Mouse (Mus musculus) stomach, embryonic 16.5 days (tissue): ENCODE data around the gene Tradd. TPM values are rescaled to one million over a fixed set of nuclear protein-coding genes. Genes with fewer than 3 reads are reported as not detected.

Experiments
- ATAC-seq: fragments of 200-750 bp; cut with Nextera tagmentation; 2 replicates; pipeline ENCODE4 v1.8.0; 2017; ENCODE audit warnings: moderate number of reproducible peaks, moderate TSS enrichment; ENCODE audit not compliant: insufficient read depth, low FRiP score
- H3K27ac ChIP-seq: fragments of 300-500 bp; sonication (generic); 2 replicates; pipeline ENCODE4 v1.5.1; 2014; ENCODE audit warnings: low read length
- H3K27me3 ChIP-seq: fragments of 300-500 bp; sonication (generic); 2 replicates; pipeline ENCODE4 v1.6.1; 2014; ENCODE audit warnings: low read length, control low read depth, mixed read lengths; ENCODE audit not compliant: control insufficient read depth, insufficient read depth
- H3K36me3 ChIP-seq: fragments of 300-500 bp; sonication (generic); 2 replicates; pipeline ENCODE4 v1.6.1; 2014; ENCODE audit warnings: low read length; ENCODE audit not compliant: control insufficient read depth, insufficient read depth
- H3K4me1 ChIP-seq: fragments of 300-500 bp; sonication (generic); 2 replicates; pipeline ENCODE4 v1.6.1; 2014; ENCODE audit warnings: low read length, control low read depth, mixed read lengths; ENCODE audit not compliant: control insufficient read depth, insufficient read depth
- H3K4me2 ChIP-seq: fragments of 300-500 bp; sonication (generic); 2 replicates; pipeline ENCODE4 v1.6.1; 2014; ENCODE audit warnings: low read depth, low read length, mixed read lengths
- H3K4me3 ChIP-seq: fragments of 300-500 bp; sonication (generic); replicated peaks from 2 replicates; pipeline ENCODE4 v1.5.1; 2014; ENCODE audit warnings: mild to moderate bottlenecking, low read length
- H3K9ac ChIP-seq: fragments of 300-500 bp; sonication (generic); 2 replicates; pipeline ENCODE4 v1.6.1; 2014; ENCODE audit warnings: low read length
- H3K9me3 ChIP-seq: fragments of 300-500 bp; sonication (generic); replicated peaks from 2 replicates; pipeline ENCODE4 v1.6.1; 2016; ENCODE audit warnings: low read length, control low read depth; ENCODE audit not compliant: control insufficient read depth
- WGBS: fragments of 180-500 bp; shearing (Covaris S2); extraction: QIAGEN DNeasy Blood & Tissue Kit; methylation state at CpG from one replicate; pipeline ENCODE4 v1.1.7; 2014; 5-methylcytosine and 5-hydroxymethylcytosine counted together
- polyA plus RNA-seq: library from polyadenylated mRNA; unstranded; fragments of >200 nt; fragmentation: Nextera tagmentation; extraction: Ambion mirVana; gene quantifications from 2 replicates; pipeline ENCODE4 v1.2.1, GENCODE M21; 2015

Gene Tradd
- polyA plus RNA-seq, 1 experiment from 2014 or later: 32.9 TPM

- peaks cover 6% of the 10 kb centered on the region; the same call in 1 of the 2 replicates for H3K27me3 ChIP-seq
- H3K36me3 ChIP-seq: no peaks in the 10 kb centered on the region
- peaks cover 21% of the 10 kb centered on the region for H3K4me1 ChIP-seq
- H3K9me3 ChIP-seq: no peaks in the 10 kb centered on the region
- peak within 1 kb of the TSS; percentile 87 for H3K27ac ChIP-seq
- H3K4me3 ChIP-seq: peak within 1 kb of the TSS; percentile 64
- ATAC-seq: peak; percentile 5; the same call in 1 of the 2 replicates
- peak within 1 kb of the TSS; percentile 93 for H3K4me2 ChIP-seq
- H3K9ac ChIP-seq: peak within 1 kb of the TSS; percentile 71
- under 1% methylated on average over 43 of the region's 43 CpGs for WGBS
Observed at GRCm38 (mm10) chr8:105289805-105290460, 25.5 kb upstream of the Tradd start, which contains the start of gene 4931428F04Rik. 4931428F04Rik (minus strand) TSS chr8:105289864.

GRCm38 (mm10) chr8:105288958-105289732 is 24.7 kb upstream of the Tradd start:
- Histone ChIP-seq H3K4me1 (peaks cover 21% of the 10 kb centered on the region), H3K27ac (peak overlapping the region; percentile 87), H3K9ac (peak overlapping the region; percentile 71), H3K27me3 (peaks cover 6% of the 10 kb centered on the region; the same call in 1 of the 2 replicates), H3K9me3 (no peaks in the 10 kb centered on the region), H3K4me2 (peak overlapping the region; percentile 93), H3K36me3 (no peaks in the 10 kb centered on the region), H3K4me3 (peak overlapping the region; percentile 64)
- peak; percentile 93 for ATAC-seq
- under 1% methylated on average over 53 of the region's 53 CpGs for WGBS

GRCm38 (mm10) chr8:105288231-105288630 is 23.8 kb upstream of the Tradd start:
- 84% methylated on average over 5 of the region's 5 CpGs for WGBS
- no peak for ATAC-seq
- Histone ChIP-seq H3K27me3 (peaks cover 6% of the 10 kb centered on the region; the same call in 1 of the 2 replicates), H3K36me3 (no peaks in the 10 kb centered on the region), H3K4me1 (peaks cover 21% of the 10 kb centered on the region), H3K27ac (no peak overlapping the region; the same call in 1 of the 2 replicates), H3K4me3 (peak overlapping the region; percentile 64), H3K4me2 (peak overlapping the region; percentile 93), H3K9me3 (no peaks in the 10 kb centered on the region), H3K9ac (no peak overlapping the region)

- no peak overlapping the region for H3K27ac ChIP-seq
- H3K4me2 ChIP-seq: no peak overlapping the region
- H3K27me3 ChIP-seq: peaks cover 6% of the 10 kb centered on the region; the same call in 1 of the 2 replicates
- no peaks in the 10 kb centered on the region for H3K36me3 ChIP-seq
- peaks cover 21% of the 10 kb centered on the region for H3K4me1 ChIP-seq
- H3K9me3 ChIP-seq: no peaks in the 10 kb centered on the region
- no peak overlapping the region for H3K4me3 ChIP-seq
- no peak overlapping the region for H3K9ac ChIP-seq
- ATAC-seq: no peak
- WGBS: 90% methylated on average over 4 of the region's 4 CpGs
Observed at GRCm38 (mm10) chr8:105286907-105287306, 22.5 kb upstream of the Tradd start.

DNA sequence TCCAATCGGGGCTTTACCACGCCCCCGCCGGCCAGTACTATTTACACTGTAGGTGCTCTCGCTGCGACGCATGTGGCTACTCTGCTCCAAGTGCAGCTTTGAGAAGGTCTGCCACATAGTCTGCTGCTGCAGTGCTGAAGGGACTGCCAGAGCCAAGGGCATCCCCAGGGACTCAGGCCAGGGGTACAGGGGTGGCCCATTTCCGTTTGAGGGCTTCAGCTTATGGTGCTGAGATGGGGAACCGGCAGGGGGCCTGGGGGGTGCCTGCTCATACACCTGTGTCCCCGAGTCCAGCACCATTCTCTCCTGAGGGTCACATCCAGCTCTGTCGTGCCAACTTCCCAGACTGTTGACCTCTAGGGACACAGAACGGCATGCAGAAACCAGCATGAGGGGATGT is 21.1 kb upstream of the Tradd start:
- no peak overlapping the region for H3K9ac ChIP-seq
- no peak overlapping the region for H3K4me3 ChIP-seq
- no peak overlapping the region for H3K4me2 ChIP-seq
- H3K36me3 ChIP-seq: no peaks in the 10 kb centered on the region
- peaks cover 18% of the 10 kb centered on the region for H3K4me1 ChIP-seq
- H3K9me3 ChIP-seq: no peaks in the 10 kb centered on the region
- ATAC-seq: no peak
- no peak overlapping the region for H3K27ac ChIP-seq
- peaks cover 3% of the 10 kb centered on the region; the same call in 1 of the 2 replicates for H3K27me3 ChIP-seq
- 49% methylated on average over 12 of the region's 12 CpGs for WGBS

DNA sequence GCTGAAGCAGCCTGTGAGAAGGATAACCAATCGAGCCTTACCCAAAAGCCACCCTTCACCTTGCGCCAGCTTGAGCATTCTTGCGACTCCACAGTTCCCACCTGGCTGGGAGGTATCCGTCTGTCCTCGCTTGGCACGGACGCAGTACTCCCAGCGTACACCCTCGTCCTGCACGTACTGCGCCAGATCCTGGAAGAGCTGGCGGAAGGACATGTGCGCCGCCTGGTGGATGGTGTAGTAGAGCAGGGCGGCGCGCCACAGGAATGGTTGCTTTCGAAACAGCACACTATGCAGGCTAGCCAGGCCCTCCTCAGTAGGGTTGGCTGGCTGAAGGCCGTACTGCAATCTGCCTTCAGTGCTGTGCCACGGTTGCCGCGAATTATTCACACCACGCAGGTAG is 18.7 kb upstream of the Tradd start:
- WGBS: 28% methylated on average over 23 of the region's 23 CpGs
- peaks cover 7% of the 10 kb centered on the region; the same call in 1 of the 2 replicates for H3K4me1 ChIP-seq
- peaks cover 20% of the 10 kb centered on the region for H3K27me3 ChIP-seq
- no peaks in the 10 kb centered on the region for H3K36me3 ChIP-seq
- peak; percentile 64 for ATAC-seq
- H3K9me3 ChIP-seq: no peaks in the 10 kb centered on the region
- H3K4me3 ChIP-seq: no peak overlapping the region
- H3K27ac ChIP-seq: no peak overlapping the region
- H3K9ac ChIP-seq: no peak overlapping the region
- H3K4me2 ChIP-seq: no peak overlapping the region

- Histone ChIP-seq H3K27ac (no peak overlapping the region), H3K9me3 (no peaks in the 10 kb centered on the region), H3K27me3 (peaks cover 26% of the 10 kb centered on the region), H3K4me3 (no peak overlapping the region), H3K36me3 (no peaks in the 10 kb centered on the region), H3K9ac (no peak overlapping the region), H3K4me2 (no peak overlapping the region), H3K4me1 (peaks cover 7% of the 10 kb centered on the region; the same call in 1 of the 2 replicates)
- 84% methylated on average over 4 of the region's 4 CpGs for WGBS
- no peak for ATAC-seq
Observed at GRCm38 (mm10) chr8:105282239-105282638, 17.8 kb upstream of the Tradd start.

- ATAC-seq: no peak
- Histone ChIP-seq H3K9ac (no peak overlapping the region), H3K36me3 (no peaks in the 10 kb centered on the region), H3K9me3 (no peaks in the 10 kb centered on the region), H3K4me1 (peaks cover 7% of the 10 kb centered on the region; the same call in 1 of the 2 replicates), H3K4me3 (no peak overlapping the region), H3K27ac (no peak overlapping the region), H3K27me3 (peaks cover 30% of the 10 kb centered on the region), H3K4me2 (no peak overlapping the region)
- WGBS: 78% methylated on average over 12 of the region's 12 CpGs
Observed at GRCm38 (mm10) chr8:105281821-105282220, 17.4 kb upstream of the Tradd start.

DNA sequence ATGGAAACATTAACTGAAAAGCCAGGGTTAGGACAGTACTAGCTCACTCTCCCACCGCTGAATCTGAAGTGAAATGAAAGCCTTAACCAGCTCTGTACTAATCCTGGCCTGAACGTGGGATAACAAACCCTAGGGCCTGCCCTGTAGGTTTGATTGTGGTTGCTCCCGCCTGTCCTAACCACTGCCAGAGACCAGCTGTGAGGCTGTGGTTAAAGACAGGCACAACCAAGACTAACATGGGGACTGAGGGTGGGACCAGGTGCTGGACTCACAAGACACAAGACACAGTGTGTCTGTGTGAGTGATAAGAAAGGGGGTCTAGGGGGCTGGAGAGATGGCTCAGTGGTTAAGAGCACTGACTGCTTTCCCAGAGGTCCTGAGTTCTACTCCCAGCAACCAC is 16.2 kb upstream of the Tradd start:
- 77% methylated on average over 3 of the region's 3 CpGs for WGBS

More for the DNA sequence above, 16.2 kb upstream of the Tradd start:
- Histone ChIP-seq H3K4me3 (no peak overlapping the region), H3K36me3 (no peaks in the 10 kb centered on the region), H3K9me3 (no peaks in the 10 kb centered on the region), H3K4me1 (peaks cover 16% of the 10 kb centered on the region), H3K4me2 (no peak overlapping the region), H3K27me3 (peaks cover 38% of the 10 kb centered on the region), H3K27ac (no peak overlapping the region), H3K9ac (no peak overlapping the region)
- ATAC-seq: no peak
